Mouse (Mus musculus) limb, embryonic 11.5 days (tissue): Measurements from ENCODE around the gene Eps8l2. TPM values are rescaled to one million over a fixed set of nuclear protein-coding genes. Genes with fewer than 3 reads are reported as not detected.
A peak's percentile ranks its signal among the peaks of the same experiment; 100 is the strongest.

ENCODE experiments used
- ATAC-seq: fragments of 200-750 bp; cut with Nextera tagmentation; 2 replicates; pipeline ENCODE4 v1.8.0; 2017; ENCODE audit warnings: low read depth; ENCODE audit not compliant: insufficient number of reproducible peaks, low FRiP score, low TSS enrichment
- DNase-seq: peaks from one replicate; pipeline ENCODE4 v3.0.0-alpha.2; 2015; ENCODE audit warnings: low spot score
- H3K27ac ChIP-seq: fragments of 300-500 bp; sonication (generic); replicated peaks from 2 replicates; pipeline ENCODE4 v1.5.1; 2014; ENCODE audit warnings: low read depth, mild to moderate bottlenecking, low read length
- H3K27me3 ChIP-seq: fragments of 300-500 bp; sonication (generic); 2 replicates; pipeline ENCODE4 v1.6.1; 2014; ENCODE audit warnings: mild to moderate bottlenecking, low read length, mixed read lengths; ENCODE audit not compliant: control insufficient read depth, insufficient read depth
- H3K36me3 ChIP-seq: fragments of 300-500 bp; sonication (generic); 2 replicates; pipeline ENCODE4 v1.6.1; 2014; ENCODE audit warnings: mild to moderate bottlenecking, low read length, moderate library complexity, mixed read lengths; ENCODE audit not compliant: control insufficient read depth, insufficient read depth
- H3K4me1 ChIP-seq: fragments of 300-500 bp; sonication (generic); 2 replicates; pipeline ENCODE4 v1.6.1; 2014; ENCODE audit warnings: low read length, mixed read lengths; ENCODE audit not compliant: control insufficient read depth, insufficient read depth
- H3K4me2 ChIP-seq: fragments of 300-500 bp; sonication (generic); 2 replicates; pipeline ENCODE4 v1.6.1; 2014; ENCODE audit warnings: low read depth, mild to moderate bottlenecking, moderate library complexity; ENCODE audit not compliant: severe bottlenecking
- H3K4me3 ChIP-seq: fragments of 300-500 bp; sonication (generic); 2 replicates; pipeline ENCODE4 v1.5.1; 2014; ENCODE audit warnings: low read depth, low read length
- H3K9ac ChIP-seq: fragments of 300-500 bp; sonication (generic); 2 replicates; pipeline ENCODE4 v1.6.1; 2014; ENCODE audit warnings: mild to moderate bottlenecking, low read length
- H3K9me3 ChIP-seq: fragments of 300-500 bp; sonication (generic); 2 replicates; pipeline ENCODE4 v1.6.1; 2016; ENCODE audit warnings: low read length; ENCODE audit not compliant: control insufficient read depth
- WGBS: fragments of 180-500 bp; shearing (Covaris S2); extraction: QIAGEN DNeasy Blood & Tissue Kit; methylation state at CpG from one replicate; pipeline ENCODE4 v1.1.7; 2014; 5-methylcytosine and 5-hydroxymethylcytosine counted together
- polyA plus RNA-seq: library from polyadenylated mRNA; unstranded; fragments of >200 nt; fragmentation: Nextera tagmentation; extraction: Ambion mirVana; gene quantifications from 2 replicates; pipeline ENCODE4 v1.2.1, GENCODE M21; 2014

Gene Eps8l2
- polyA plus RNA-seq, 1 experiment from 2014 or later, result 2.8 TPM

GRCm38 (mm10) chr7:141381068-141381835, 42.6 kb downstream of the Eps8l2 start:
- H3K9ac ChIP-seq, result no peak overlapping the region
- H3K4me2 ChIP-seq, result no peak overlapping the region
- H3K4me1 ChIP-seq, result no peaks in the 10 kb centered on the region
- DNase-seq (no peak), ATAC-seq (no peak)
- H3K27ac ChIP-seq, result no peak overlapping the region
- no peak overlapping the region for H3K4me3 ChIP-seq
- no peaks in the 10 kb centered on the region for H3K36me3 ChIP-seq
- H3K27me3 ChIP-seq, result no peaks in the 10 kb centered on the region
- 74% methylated on average over 4 of the region's 4 CpGs for WGBS
- no peaks in the 10 kb centered on the region for H3K9me3 ChIP-seq

- H3K4me2 ChIP-seq, result no peak overlapping the region
- ATAC-seq (no peak), DNase-seq (no peak)
- no peak overlapping the region for H3K9ac ChIP-seq
- peaks cover 7% of the 10 kb centered on the region; the same call in 1 of the 2 replicates for H3K4me1 ChIP-seq
- WGBS, result 54% methylated on average over 2 of the region's 2 CpGs
- no peaks in the 10 kb centered on the region for H3K27me3 ChIP-seq
- no peak overlapping the region for H3K27ac ChIP-seq
- H3K4me3 ChIP-seq, result no peak overlapping the region
- H3K9me3 ChIP-seq, result no peaks in the 10 kb centered on the region
- no peaks in the 10 kb centered on the region for H3K36me3 ChIP-seq
These were observed 49.3 kb downstream of the Eps8l2 start for GRCm38 (mm10) chr7:141387807-141388486.

GRCm38 (mm10) chr7:141388487-141389109, 49.9 kb downstream of the Eps8l2 start:
- 43% methylated on average over 3 of the region's 3 CpGs for WGBS
- H3K4me2 ChIP-seq, result no peak overlapping the region
- no peak for DNase-seq
- H3K27me3 ChIP-seq, result no peaks in the 10 kb centered on the region
- no peaks in the 10 kb centered on the region for H3K36me3 ChIP-seq
- H3K4me1 ChIP-seq, result peaks cover 9% of the 10 kb centered on the region; the same call in 1 of the 2 replicates
- no peak overlapping the region for H3K9ac ChIP-seq
- H3K9me3 ChIP-seq, result no peaks in the 10 kb centered on the region
- H3K27ac ChIP-seq, result no peak overlapping the region
- H3K4me3 ChIP-seq, result no peak overlapping the region
- no peak for ATAC-seq

- Histone ChIP-seq H3K27me3 (no peaks in the 10 kb centered on the region), H3K9ac (no peak overlapping the region), H3K4me3 (no peak overlapping the region), H3K9me3 (no peaks in the 10 kb centered on the region), H3K4me2 (no peak overlapping the region), H3K4me1 (peaks cover 9% of the 10 kb centered on the region; the same call in 1 of the 2 replicates), H3K27ac (no peak overlapping the region), H3K36me3 (no peaks in the 10 kb centered on the region)
- 52% methylated on average over 9 of the region's 9 CpGs for WGBS
- ATAC-seq (no peak), DNase-seq (no peak)
These were observed 51.9 kb downstream of the Eps8l2 start for GRCm38 (mm10) chr7:141390326-141391259.

- no peaks in the 10 kb centered on the region for H3K27me3 ChIP-seq
- DNase-seq (peak; percentile 96), ATAC-seq (peak; percentile 91)
- peaks cover 9% of the 10 kb centered on the region; the same call in 1 of the 2 replicates for H3K4me1 ChIP-seq
- WGBS, result under 1% methylated on average over 57 of the region's 57 CpGs
- peak within 1 kb of the TSS; percentile 63 for H3K4me3 ChIP-seq
- peak within 1 kb of the TSS; percentile 68 for H3K9ac ChIP-seq
- H3K9me3 ChIP-seq, result no peaks in the 10 kb centered on the region
- H3K36me3 ChIP-seq, result peaks cover 2% of the 10 kb centered on the region
- peak within 1 kb of the TSS; percentile 96 for H3K4me2 ChIP-seq
- H3K27ac ChIP-seq, result 0 out of 2 replicates have a peak within 1 kb of the TSS, but pooled peaks have one; percentile 30
These were observed 53.2 kb downstream of the Eps8l2 start, which contains the start of gene Taldo1 for GRCm38 (mm10) chr7:141391625-141392551. Gene Taldo1 (plus strand): TSS chr7:141392199.

- ATAC-seq (no peak; the same call in 1 of the 2 replicates), DNase-seq (no peak)
- peaks cover 9% of the 10 kb centered on the region; the same call in 1 of the 2 replicates for H3K4me1 ChIP-seq
- peak overlapping the region; percentile 96 for H3K4me2 ChIP-seq
- no peaks in the 10 kb centered on the region for H3K27me3 ChIP-seq
- H3K9ac ChIP-seq, result peak overlapping the region; percentile 54
- WGBS, result 38% methylated on average over 9 of the region's 9 CpGs
- no peaks in the 10 kb centered on the region for H3K9me3 ChIP-seq
- peak overlapping the region; percentile 63 for H3K4me3 ChIP-seq
- 0 out of 2 replicates have a peak overlapping the region, but pooled peaks have one; percentile 30 for H3K27ac ChIP-seq
- peaks cover 2% of the 10 kb centered on the region for H3K36me3 ChIP-seq
These were observed 54.0 kb downstream of the Eps8l2 start for GRCm38 (mm10) chr7:141392552-141393222.

GRCm38 (mm10) chr7:141394158-141394557, 55.5 kb downstream of the Eps8l2 start:
- Histone ChIP-seq H3K36me3 (peaks cover 2% of the 10 kb centered on the region), H3K27ac (no peak overlapping the region), H3K9ac (no peak overlapping the region), H3K4me1 (peaks cover 9% of the 10 kb centered on the region; the same call in 1 of the 2 replicates), H3K4me2 (no peak overlapping the region), H3K27me3 (no peaks in the 10 kb centered on the region), H3K4me3 (no peak overlapping the region), H3K9me3 (no peaks in the 10 kb centered on the region)
- no peak for ATAC-seq
- no peak for DNase-seq
- 89% methylated on average over 7 of the region's 7 CpGs for WGBS
